Mouse (Mus musculus): Measurements from ENCODE around the gene Hsdl2. TPM values are rescaled to one million over a fixed set of nuclear protein-coding genes. Genes with fewer than 3 reads are reported as not detected.
A peak's percentile ranks its signal among the peaks of the same experiment; 100 is the strongest.

The Hsdl2 gene
- polyA plus RNA-seq, 1 experiment from 2014 or later: 23.1 TPM

GRCm38 (mm10) chr4:59662163-59662562, 80.8 kb downstream of the Hsdl2 start:
- Histone ChIP-seq H3K27me3 (replicated peaks; ENCODE audit: control insufficient read depth, insufficient read depth, low read length) (no peaks in the 10 kb centered on the region), H3K36me3 (ENCODE audit: control insufficient read depth, insufficient read depth) (no peaks in the 10 kb centered on the region), H3K9me3 (ENCODE audit: control insufficient read depth) (no peaks in the 10 kb centered on the region), H3K4me2 (replicated peaks; ENCODE audit: low read depth) (no peak overlapping the region), H3K9ac (ENCODE audit: low read depth, low read length) (no peak overlapping the region), H3K4me1 (replicated peaks; ENCODE audit: control insufficient read depth, insufficient read depth, low read length) (no peaks in the 10 kb centered on the region), H3K27ac (ENCODE audit: low read depth, low read length) (no peak overlapping the region), H3K4me3 (ENCODE audit: low read depth, low read length) (no peak overlapping the region)
- no peak for TF ChIP-seq CTCF (IDR thresholded peaks at IDR 0.05; ENCODE audit: low read depth)
- WGBS: 47% methylated on average over 1 of the region's 1 CpGs
- peak; percentile 43; the same call in 1 of the 2 replicates for ATAC-seq

DNA sequence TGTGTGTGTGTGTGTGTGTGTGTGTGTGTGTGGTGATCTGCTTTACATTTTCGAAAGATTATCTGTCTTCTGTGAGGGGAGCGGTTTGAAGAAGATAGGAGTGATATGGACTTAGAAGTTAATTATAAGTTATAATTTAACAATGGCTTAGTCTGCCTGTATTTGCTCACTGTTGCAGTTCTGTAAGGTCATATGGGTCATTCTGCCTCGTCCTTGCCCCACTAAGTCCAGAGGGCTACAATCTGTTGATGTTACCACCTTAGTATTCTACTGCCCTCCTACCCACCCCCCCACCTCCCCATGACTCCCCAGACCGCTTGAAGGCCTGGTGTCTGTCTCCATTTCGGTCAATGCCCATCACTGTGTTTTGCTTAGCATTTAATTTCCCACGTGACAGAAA, 82.1 kb downstream of the Hsdl2 start:
- H3K27me3 ChIP-seq (replicated peaks; ENCODE audit: control insufficient read depth, insufficient read depth, low read length): no peaks in the 10 kb centered on the region
- H3K36me3 ChIP-seq (ENCODE audit: control insufficient read depth, insufficient read depth): no peaks in the 10 kb centered on the region
- H3K9ac ChIP-seq (ENCODE audit: low read depth, low read length): no peak overlapping the region
- H3K4me1 ChIP-seq (replicated peaks; ENCODE audit: control insufficient read depth, insufficient read depth, low read length): no peaks in the 10 kb centered on the region
- H3K4me2 ChIP-seq (replicated peaks; ENCODE audit: low read depth): no peak overlapping the region
- H3K4me3 ChIP-seq (ENCODE audit: low read depth, low read length): no peak overlapping the region
- 69% methylated on average over 6 of the region's 6 CpGs for WGBS
- H3K27ac ChIP-seq (ENCODE audit: low read depth, low read length): no peak overlapping the region
- no peak for ATAC-seq
- H3K9me3 ChIP-seq (ENCODE audit: control insufficient read depth): no peaks in the 10 kb centered on the region
- no peak for TF ChIP-seq CTCF (IDR thresholded peaks at IDR 0.05; ENCODE audit: low read depth)

DNA sequence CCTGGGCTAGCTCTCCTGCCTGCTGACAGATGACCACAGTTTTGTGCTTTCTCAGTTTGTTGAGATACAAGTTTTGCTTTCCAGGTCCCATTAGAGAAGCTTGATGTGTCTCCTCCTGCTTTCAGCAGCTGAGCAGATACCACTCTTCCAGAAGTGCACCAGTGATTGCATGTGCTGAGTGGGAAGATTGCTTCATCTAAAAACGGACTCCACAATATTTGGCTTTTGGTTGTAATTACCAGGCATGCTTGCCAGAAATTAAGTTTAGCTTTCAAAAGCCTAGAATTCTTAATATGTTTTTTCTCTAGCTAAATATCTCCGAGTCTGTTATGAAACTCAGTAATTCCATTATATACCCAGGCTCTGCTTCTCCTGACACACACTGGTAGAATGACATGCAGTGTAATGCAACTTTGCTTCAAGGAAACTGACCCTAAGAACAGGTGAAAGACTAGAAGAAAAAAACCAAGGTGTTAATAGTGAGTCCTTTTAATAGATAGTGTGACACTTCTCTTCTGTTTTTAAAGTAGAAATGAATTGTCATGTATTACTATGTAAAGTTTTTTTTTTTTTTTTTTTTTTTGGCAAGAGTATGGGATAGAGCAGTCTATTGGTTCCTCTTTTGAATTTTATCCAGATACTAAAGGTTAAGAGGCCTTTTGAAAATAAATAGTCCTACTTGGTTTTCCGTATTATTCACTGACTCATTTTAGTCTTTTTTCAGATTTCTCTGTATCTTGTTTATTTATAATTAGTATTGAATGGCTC, 85.4 kb downstream of the Hsdl2 start:
- Histone ChIP-seq H3K27ac (ENCODE audit: low read depth, low read length) (no peak overlapping the region), H3K4me1 (replicated peaks; ENCODE audit: control insufficient read depth, insufficient read depth, low read length) (no peaks in the 10 kb centered on the region), H3K4me3 (ENCODE audit: low read depth, low read length) (no peak overlapping the region), H3K27me3 (replicated peaks; ENCODE audit: control insufficient read depth, insufficient read depth, low read length) (no peaks in the 10 kb centered on the region), H3K9me3 (ENCODE audit: control insufficient read depth) (no peaks in the 10 kb centered on the region), H3K4me2 (replicated peaks; ENCODE audit: low read depth) (no peak overlapping the region), H3K9ac (ENCODE audit: low read depth, low read length) (no peak overlapping the region), H3K36me3 (ENCODE audit: control insufficient read depth, insufficient read depth) (no peaks in the 10 kb centered on the region)
- TF ChIP-seq CTCF (IDR thresholded peaks at IDR 0.05; ENCODE audit: low read depth): no peak
- no peak for ATAC-seq
- 72% methylated on average over 3 of the region's 3 CpGs for WGBS

- H3K9me3 ChIP-seq (ENCODE audit: control insufficient read depth): no peaks in the 10 kb centered on the region
- H3K4me3 ChIP-seq (ENCODE audit: low read depth, low read length): no peak overlapping the region
- ATAC-seq: no peak
- H3K9ac ChIP-seq (ENCODE audit: low read depth, low read length): no peak overlapping the region
- H3K27me3 ChIP-seq (replicated peaks; ENCODE audit: control insufficient read depth, insufficient read depth, low read length): no peaks in the 10 kb centered on the region
- no peaks in the 10 kb centered on the region for H3K4me1 ChIP-seq (replicated peaks; ENCODE audit: control insufficient read depth, insufficient read depth, low read length)
- no peak overlapping the region for H3K27ac ChIP-seq (ENCODE audit: low read depth, low read length)
- no peaks in the 10 kb centered on the region for H3K36me3 ChIP-seq (ENCODE audit: control insufficient read depth, insufficient read depth)
- TF ChIP-seq CTCF (IDR thresholded peaks at IDR 0.05; ENCODE audit: low read depth): no peak
- 84% methylated on average over 3 of the region's 3 CpGs for WGBS
- no peak overlapping the region for H3K4me2 ChIP-seq (replicated peaks; ENCODE audit: low read depth)
These were observed 86.7 kb downstream of the Hsdl2 start for GRCm38 (mm10) chr4:59668050-59668449.

Other genes starting within 250 kb of the Hsdl2 start
- gene Susd1, start 142.9 kb upstream of the Hsdl2 start, polyA plus RNA-seq (2015; fragmentation: Nextera tagmentation; extraction: Ambion mirVana): 5.0 and 5.9 TPM in 2 replicates
- 65.1 and 67.9 TPM in 2 replicates for gene Ptbp3, start 32.2 kb upstream of the Hsdl2 start, polyA plus RNA-seq (2015; fragmentation: Nextera tagmentation; extraction: Ambion mirVana)
- 6.6 and 6.9 TPM in 2 replicates for gene E130308A19Rik, start 44.6 kb downstream of the Hsdl2 start, polyA plus RNA-seq (2015; fragmentation: Nextera tagmentation; extraction: Ambion mirVana)
- 16.7 and 17.0 TPM in 2 replicates for gene Inip, start 220.0 kb downstream of the Hsdl2 start, polyA plus RNA-seq (2015; fragmentation: Nextera tagmentation; extraction: Ambion mirVana)
- 5.1 and 5.7 TPM in 2 replicates for gene Snx30, start 224.3 kb downstream of the Hsdl2 start, polyA plus RNA-seq (2015; fragmentation: Nextera tagmentation; extraction: Ambion mirVana)

Measured in intestine, postnatal 0 days (tissue).